Mouse (Mus musculus) lung, adult 2 months (tissue): ENCODE measurements around the gene Dusp19. TPM values are rescaled to one million over a fixed set of nuclear protein-coding genes. Genes with fewer than 3 reads are reported as not detected.

Experiments
- DNase-seq: peaks from one replicate; pipeline ENCODE4 v3.0.0; 2022
- H3K4me1 ChIP-seq: fragments of 200-500 bp; 2 replicates; pipeline ENCODE4 v1.6.1; 2011; ENCODE audit warnings: low read length; ENCODE audit not compliant: control insufficient read depth, insufficient read depth
- H3K4me3 ChIP-seq: fragments of 200-500 bp; replicated peaks from 2 replicates; pipeline ENCODE3; 2011; ENCODE audit warnings: low read depth, mild to moderate bottlenecking, control low read depth, low read length; ENCODE audit errors: extremely low read depth
- CTCF ChIP-seq: fragments of 200-500 bp; IDR thresholded peaks from 2 replicates; pipeline ENCODE4 v1.5.1; 2011; ENCODE audit warnings: mild to moderate bottlenecking, low read length, control low read depth; ENCODE audit not compliant: insufficient read depth
- POLR2A ChIP-seq: fragments of 200-500 bp; IDR thresholded peaks from 2 replicates; pipeline ENCODE4 v1.6.1; 2011; ENCODE audit warnings: low read depth, mild to moderate bottlenecking, control low read depth, low read length, borderline replicate concordance; ENCODE audit errors: extremely low read depth
- WGBS: fragments of 180-500 bp; shearing (Covaris S2); methylation state at CpG from one replicate; pipeline ENCODE4 v1.1.7; 2018; 5-methylcytosine and 5-hydroxymethylcytosine counted together
- polyA plus RNA-seq: library from polyadenylated mRNA; depleted of rRNA; stranded (reverse); fragments of >200 nt; gene quantifications from 2 replicates; pipeline ENCODE4 v1.2.3, GENCODE M21; 2012; rRNA removed

Gene Dusp19
- polyA plus RNA-seq, 1 experiment, result 5.3 TPM

- TF ChIP-seq CTCF, result no peak
- TF ChIP-seq POLR2A, result no peak
- WGBS, result 67% methylated on average over 13 of the region's 13 CpGs
- no peak for DNase-seq
- H3K4me1 ChIP-seq, result no peaks in the 10 kb centered on the region
- H3K4me3 ChIP-seq, result no peak overlapping the region
Measured at GRCm38 (mm10) chr2:80632336-80633026, 15.6 kb downstream of the Dusp19 start.

DNA sequence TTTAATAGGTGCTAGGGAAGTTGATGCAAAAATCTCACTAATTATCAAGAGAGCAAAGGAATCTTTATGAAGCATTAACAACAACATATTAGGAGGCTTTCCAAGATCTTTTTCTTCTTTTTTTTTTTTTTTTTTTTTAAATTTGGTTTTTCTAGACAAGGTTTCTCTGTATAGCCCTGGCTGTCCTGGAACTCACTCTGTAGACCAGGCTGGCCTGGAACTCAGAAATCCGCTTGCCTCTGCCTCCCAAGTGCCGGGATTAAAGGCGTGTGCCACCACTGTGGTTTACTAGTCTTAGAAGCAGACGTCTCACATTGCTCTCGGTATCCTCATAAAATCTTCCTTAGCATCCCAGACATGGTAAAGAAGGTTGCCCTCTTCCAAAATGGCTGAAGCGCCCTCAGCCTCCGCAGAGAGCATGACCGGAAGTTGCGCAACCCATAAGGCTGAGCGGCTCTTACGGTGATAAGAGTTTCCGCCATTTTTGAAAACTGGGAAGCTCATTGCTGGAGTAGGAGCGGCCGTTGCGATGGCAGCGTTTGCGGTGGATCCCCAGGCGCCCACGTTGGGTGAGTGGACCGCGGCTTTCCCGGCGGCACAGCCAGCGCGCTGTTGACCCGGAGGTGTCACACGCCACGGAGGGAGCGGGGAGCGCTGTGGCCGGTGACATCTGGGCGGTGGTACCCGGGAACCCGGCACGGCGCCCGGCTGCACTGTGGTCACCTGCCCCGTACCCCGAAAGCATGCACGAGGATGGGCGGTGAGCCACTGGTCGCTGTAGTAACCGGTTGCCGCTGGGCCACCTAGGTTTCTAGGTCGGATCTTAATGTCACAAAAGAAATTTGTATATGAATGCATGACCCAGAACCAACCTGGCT, 21.8 kb downstream of the Dusp19 start:
- TF ChIP-seq POLR2A (no peak), CTCF (no peak)
- WGBS, result under 1% methylated on average over 45 of the region's 45 CpGs
- H3K4me3 ChIP-seq, result peak overlapping the region; percentile 91
- no peaks in the 10 kb centered on the region; the same call in none of the 2 replicates for H3K4me1 ChIP-seq
- peak; percentile 93 for DNase-seq

- 8% methylated on average over 8 of the region's 8 CpGs for WGBS
- Histone ChIP-seq H3K4me3 (peak overlapping the region; percentile 9), H3K4me1 (no peaks in the 10 kb centered on the region; the same call in none of the 2 replicates)
- DNase-seq, result no peak
- TF ChIP-seq CTCF (no peak), POLR2A (no peak)
Measured at GRCm38 (mm10) chr2:80639398-80639797, 22.6 kb downstream of the Dusp19 start.

DNA sequence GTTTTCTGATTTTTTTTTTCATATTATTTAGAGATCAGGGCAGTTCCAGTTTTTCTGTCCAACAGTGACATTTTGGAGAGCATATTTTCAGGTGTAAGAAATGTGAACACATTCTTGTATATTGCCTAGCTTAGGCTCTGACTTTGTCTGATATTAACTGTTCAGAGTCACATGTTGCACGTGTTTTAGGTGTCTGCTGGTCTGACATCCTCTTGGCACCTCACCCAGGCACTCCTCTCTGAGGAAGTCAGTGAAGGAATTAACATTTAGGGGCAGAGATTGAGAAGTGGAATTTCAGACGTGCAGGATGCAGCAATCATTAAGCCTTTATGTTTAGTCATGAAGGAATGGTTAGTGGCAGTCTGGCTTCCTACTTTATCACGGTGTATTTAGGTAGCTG, 23.0 kb downstream of the Dusp19 start:
- WGBS, result 26% methylated on average over 3 of the region's 3 CpGs
- Histone ChIP-seq H3K4me1 (no peaks in the 10 kb centered on the region; the same call in none of the 2 replicates), H3K4me3 (no peak overlapping the region)
- TF ChIP-seq POLR2A (no peak), CTCF (no peak)
- DNase-seq, result no peak

DNA sequence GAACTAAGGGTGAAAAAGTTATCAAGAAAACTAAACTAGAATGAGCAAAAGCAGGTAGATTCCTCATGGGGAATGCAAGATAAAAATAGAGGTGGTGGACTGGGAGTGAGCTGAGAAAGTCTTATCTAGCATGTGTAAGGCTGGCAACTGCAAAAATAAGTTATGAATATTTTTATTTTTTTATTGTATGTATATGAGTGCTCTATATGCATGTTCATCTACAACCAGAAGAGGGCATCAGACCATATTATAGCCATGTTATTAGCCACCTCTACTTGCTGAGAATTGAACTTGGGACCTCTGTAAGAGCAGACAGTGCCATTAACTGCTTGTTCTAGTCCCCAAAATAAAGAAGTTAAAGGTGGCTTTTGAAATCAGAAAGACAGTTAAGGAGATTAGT, 44.6 kb downstream of the Dusp19 start:
- Histone ChIP-seq H3K4me1 (no peaks in the 10 kb centered on the region), H3K4me3 (no peak overlapping the region)
- DNase-seq, result no peak
- TF ChIP-seq POLR2A, result no peak
- no peak for TF ChIP-seq CTCF

- DNase-seq, result no peak
- WGBS, result 97% methylated on average over 2 of the region's 2 CpGs
- no peaks in the 10 kb centered on the region for H3K4me1 ChIP-seq
- TF ChIP-seq POLR2A, result no peak
- no peak for TF ChIP-seq CTCF
- H3K4me3 ChIP-seq, result no peak overlapping the region
Measured at GRCm38 (mm10) chr2:80662682-80663081, 45.8 kb downstream of the Dusp19 start.

DNA sequence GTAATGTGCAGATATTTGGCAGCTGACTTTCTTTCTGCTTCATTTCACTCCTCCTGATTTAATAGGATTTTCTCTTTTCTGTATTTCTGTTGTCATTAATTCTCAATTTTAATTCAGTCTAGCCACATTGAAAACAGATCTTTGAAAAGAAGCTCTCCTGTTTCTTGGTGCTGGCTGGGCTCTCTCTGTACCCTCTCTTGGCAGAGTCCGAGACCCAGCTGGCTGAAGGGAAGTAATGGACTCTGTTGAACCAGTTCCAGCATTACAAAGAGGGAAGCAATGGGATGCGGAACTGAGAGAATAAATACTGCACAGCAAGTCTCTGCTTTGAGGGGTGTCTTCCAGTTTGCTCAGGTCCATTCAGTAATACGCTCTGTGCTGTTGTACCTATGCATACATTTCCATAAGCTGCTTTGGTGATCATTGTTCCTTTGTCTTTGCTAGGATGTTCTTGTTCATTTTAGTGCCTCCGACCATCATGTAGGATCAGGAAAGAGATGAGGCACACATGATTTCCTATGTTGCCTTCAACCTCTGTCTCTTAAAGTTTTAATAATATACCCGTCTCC, 50.6 kb downstream of the Dusp19 start:
- Histone ChIP-seq H3K4me3 (no peak overlapping the region), H3K4me1 (no peaks in the 10 kb centered on the region)
- 87% methylated on average over 5 of the region's 5 CpGs for WGBS
- TF ChIP-seq CTCF (no peak), POLR2A (no peak)
- no peak for DNase-seq

- DNase-seq, result no peak
- TF ChIP-seq CTCF (0 out of 2 replicates have a peak, but pooled peaks have one; percentile 12), POLR2A (no peak)
- Histone ChIP-seq H3K4me3 (no peak overlapping the region), H3K4me1 (no peaks in the 10 kb centered on the region)
- WGBS, result 78% methylated on average over 11 of the region's 11 CpGs
Measured at GRCm38 (mm10) chr2:80669868-80670666, 53.2 kb downstream of the Dusp19 start.

DNA sequence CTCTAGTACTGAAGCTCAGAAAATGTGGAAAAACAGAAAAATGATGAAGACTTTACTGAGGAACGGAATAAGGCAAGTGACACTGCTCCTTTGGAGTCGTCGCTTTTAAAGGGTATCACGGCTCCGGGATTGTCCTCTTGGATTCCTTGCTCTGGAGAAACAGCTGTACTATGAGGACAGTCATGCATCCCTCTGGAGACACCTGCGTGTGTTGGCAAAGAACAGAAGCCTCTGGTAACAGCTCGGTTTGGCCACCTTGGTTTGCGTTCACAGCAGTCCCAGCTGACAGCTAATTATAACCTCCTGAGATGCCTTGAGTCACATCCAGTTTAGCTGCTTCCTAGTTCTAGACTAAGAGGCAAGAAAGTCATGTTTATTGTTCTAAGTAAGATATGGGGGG, 62.0 kb downstream of the Dusp19 start:
- WGBS, result 86% methylated on average over 8 of the region's 8 CpGs
- Histone ChIP-seq H3K4me1 (no peaks in the 10 kb centered on the region), H3K4me3 (no peak overlapping the region)
- no peak for DNase-seq
- TF ChIP-seq POLR2A (no peak), CTCF (no peak)

Other genes with a start within 250 kb of the Dusp19 start
- 0.19 and 0.51 TPM in 2 replicates for gene Frzb, start 169.4 kb upstream of the Dusp19 start, polyA plus RNA-seq
- gene Nckap1, start 35.7 kb upstream of the Dusp19 start, polyA plus RNA-seq, result 25.2 and 36.4 TPM in 2 replicates
- gene Nup35, start 191 bp downstream of the Dusp19 start, polyA plus RNA-seq, result 14.1 and 19.5 TPM in 2 replicates